Mouse (Mus musculus): ENCODE results near the gene Tdrd7. TPM values are rescaled to one million over a fixed set of nuclear protein-coding genes. Genes with fewer than 3 reads are reported as not detected.

Gene Tdrd7
- polyA plus RNA-seq, 1 experiment from 2014 or later, result 23.2 TPM

DNA sequence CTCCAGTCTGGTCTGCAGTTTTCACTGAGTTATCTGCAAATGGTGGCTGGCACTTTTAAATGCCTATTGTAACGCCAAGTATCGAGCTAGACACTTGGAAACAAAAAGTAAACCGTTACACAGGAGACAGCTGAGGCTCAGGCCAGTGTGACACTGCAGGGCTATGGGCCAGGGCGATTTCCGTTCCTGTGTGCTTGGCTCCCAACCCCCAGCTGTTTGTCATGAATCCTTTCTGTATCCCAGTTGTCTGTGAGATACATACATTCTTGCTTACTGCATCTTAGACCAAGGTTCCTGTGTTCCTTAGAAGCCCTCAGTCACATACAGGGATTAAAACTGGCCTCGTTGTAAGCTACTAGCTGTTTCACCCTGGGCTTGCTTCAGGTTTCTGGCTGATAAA, 63.1 kb downstream of the Tdrd7 start:
- TF ChIP-seq CTCF (IDR thresholded peaks at IDR 0.05), result no peak
- DNase-seq (ENCODE audit: low read depth, low spot score), result no peak
- in situ Hi-C loops (cut with MboI; ENCODE audit: low pct_unique_long_range_greater_than_20kb), result no loop called here
- ChIA-PET CTCF (interaction anchor here (1.3 to 1.4 kb wide), 2 partner anchors 19 to 34 kb away, joined by 3 read pairs; no protein-coding TSS in a partner anchor), POLR2A (no interaction called here)
- H3K27me3 ChIP-seq, result no peaks in the 10 kb centered on the region
- no peak for ATAC-seq

DNA sequence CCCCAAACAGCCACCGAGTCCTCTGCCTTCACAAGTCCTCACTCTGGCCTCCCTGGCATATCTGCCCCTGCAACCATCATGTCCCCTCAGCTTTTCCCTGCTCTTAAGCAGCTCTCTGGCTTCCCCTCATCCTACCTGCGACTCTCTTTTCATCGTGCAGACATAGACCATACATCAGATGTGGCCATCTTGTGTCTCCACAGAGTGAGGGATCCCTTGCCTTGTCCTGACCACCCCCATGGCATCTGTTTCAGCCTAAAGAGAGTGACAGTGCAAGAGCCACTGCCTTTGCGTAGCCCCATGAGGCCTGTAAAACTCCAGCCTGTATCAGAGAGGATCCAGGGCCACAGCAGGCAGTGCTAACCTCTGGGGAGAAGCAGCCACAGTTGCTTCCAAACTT, 63.6 kb downstream of the Tdrd7 start:
- ChIA-PET CTCF (interaction anchor here (1.4 kb wide), 1 partner anchor 34 kb away, joined by 3 read pairs; no protein-coding TSS in a partner anchor), POLR2A (no interaction called here)
- no peak for TF ChIP-seq CTCF (IDR thresholded peaks at IDR 0.05)
- in situ Hi-C loops (cut with MboI; ENCODE audit: low pct_unique_long_range_greater_than_20kb), result no loop called here
- DNase-seq (ENCODE audit: low read depth, low spot score), result no peak
- H3K27me3 ChIP-seq, result no peaks in the 10 kb centered on the region
- ATAC-seq, result no peak

DNA sequence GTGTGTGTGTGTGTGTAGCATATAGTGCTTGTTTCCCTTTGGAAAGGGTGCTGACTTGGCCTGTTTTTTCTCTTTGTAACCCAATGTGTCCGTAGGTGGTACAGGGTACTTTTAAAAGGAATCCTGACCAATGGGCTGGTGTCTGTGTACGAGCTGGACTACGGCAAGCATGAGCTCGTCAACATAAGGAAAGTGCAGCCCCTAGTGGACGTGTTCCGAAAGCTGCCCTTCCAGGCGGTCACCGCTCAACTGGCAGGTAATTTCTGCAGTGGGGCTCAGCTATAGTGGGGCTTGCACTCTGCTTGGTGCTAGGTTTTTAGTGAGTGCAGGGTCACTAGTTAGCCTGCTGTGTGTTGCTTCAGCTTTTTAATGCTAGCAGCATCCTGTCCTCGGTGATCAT, 64.4 kb downstream of the Tdrd7 start:
- in situ Hi-C loops (cut with MboI; ENCODE audit: low pct_unique_long_range_greater_than_20kb), result no loop called here
- ChIA-PET CTCF (interaction anchor here (0.5 kb wide), 1 partner anchor 62 kb away, joined by 3 read pairs; no protein-coding TSS in a partner anchor), POLR2A (no interaction called here)
- no peak for ATAC-seq
- DNase-seq (ENCODE audit: low read depth, low spot score), result no peak
- H3K27me3 ChIP-seq, result no peaks in the 10 kb centered on the region
- TF ChIP-seq CTCF (IDR thresholded peaks at IDR 0.05), result peak; percentile 33

DNA sequence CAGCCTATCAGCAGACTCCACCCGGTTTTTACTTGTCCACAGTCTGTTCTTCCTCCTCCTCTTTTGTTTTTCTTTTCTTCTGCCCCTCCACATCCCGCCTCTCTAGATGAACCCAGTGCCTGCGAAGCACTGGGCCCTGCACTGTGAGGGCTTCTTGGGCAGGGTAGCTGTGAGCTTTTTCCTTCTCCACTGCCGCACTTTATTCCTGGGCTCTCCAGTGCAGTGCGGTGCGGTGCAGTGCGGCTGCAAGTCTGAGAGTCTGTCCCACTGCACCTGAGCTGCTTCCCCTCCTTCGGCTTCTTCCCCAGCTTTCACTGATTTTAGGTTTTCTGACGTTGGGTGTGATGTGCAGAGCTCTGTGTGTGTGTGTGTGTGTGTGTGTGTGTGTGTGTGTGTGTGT, 67.3 kb downstream of the Tdrd7 start:
- TF ChIP-seq CTCF (IDR thresholded peaks at IDR 0.05), result no peak
- H3K27me3 ChIP-seq, result no peaks in the 10 kb centered on the region
- POLR2A ChIA-PET, result no interaction called here
- CTCF ChIA-PET, result interaction anchor here (0.7 to 1.5 kb wide), 2 partner anchors 9 to 10 kb away, joined by 3 read pairs; no protein-coding TSS in a partner anchor
- DNase-seq (ENCODE audit: low read depth, low spot score) (no peak), ATAC-seq (no peak)
- in situ Hi-C loops (cut with MboI; ENCODE audit: low pct_unique_long_range_greater_than_20kb), result no loop called here

DNA sequence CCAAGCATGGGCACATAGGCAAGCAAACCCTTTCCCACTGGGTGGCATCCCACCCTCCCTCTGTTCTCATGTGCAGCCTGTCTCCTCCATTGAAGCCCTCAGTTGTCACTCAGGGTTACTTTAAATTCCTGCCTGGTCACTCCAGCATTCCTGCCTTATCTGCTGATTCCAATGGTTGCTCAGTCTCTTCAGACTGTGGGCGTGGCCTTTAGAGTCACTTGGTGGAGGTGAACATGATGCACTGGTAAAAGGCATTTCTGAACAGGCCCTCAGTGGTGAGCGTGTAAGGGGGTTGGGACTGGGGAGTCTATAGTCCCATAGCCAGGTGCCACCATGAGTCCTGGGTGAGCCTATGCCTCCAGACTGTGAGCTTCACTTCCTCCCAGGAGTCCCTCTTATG, 68.1 kb downstream of the Tdrd7 start:
- H3K27me3 ChIP-seq, result no peaks in the 10 kb centered on the region
- CTCF ChIA-PET, result interaction anchor here (1.5 kb wide), 1 partner anchor 8 kb away, joined by 3 read pairs; no protein-coding TSS in a partner anchor
- TF ChIP-seq CTCF (IDR thresholded peaks at IDR 0.05), result no peak
- ATAC-seq (no peak), DNase-seq (ENCODE audit: low read depth, low spot score) (no peak)
- in situ Hi-C loops (cut with MboI; ENCODE audit: low pct_unique_long_range_greater_than_20kb), result no loop called here
- POLR2A ChIA-PET, result no interaction called here

DNA sequence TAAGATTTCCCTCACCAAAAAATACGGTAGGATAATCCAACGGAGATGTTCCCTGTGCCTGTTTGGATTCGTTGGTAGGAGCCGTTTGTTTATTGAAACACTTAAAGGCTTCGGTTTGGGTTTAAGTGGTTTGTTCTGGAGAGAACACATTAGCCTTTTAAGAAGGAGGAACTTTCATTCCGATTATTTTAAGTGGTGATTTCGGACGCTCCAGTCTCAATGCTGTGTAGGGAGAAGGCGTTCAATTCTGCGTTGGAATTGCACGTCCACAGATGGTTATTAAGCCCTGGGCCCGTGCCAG, 73.4 kb downstream of the Tdrd7 start:
- H3K27me3 ChIP-seq, result peaks cover 7% of the 10 kb centered on the region
- no peak for TF ChIP-seq CTCF (IDR thresholded peaks at IDR 0.05)
- ATAC-seq (no peak), DNase-seq (ENCODE audit: low read depth, low spot score) (no peak)
- ChIA-PET CTCF (no interaction called here), POLR2A (no interaction called here)
- in situ Hi-C loops (cut with MboI; ENCODE audit: low pct_unique_long_range_greater_than_20kb), result no loop called here

DNA sequence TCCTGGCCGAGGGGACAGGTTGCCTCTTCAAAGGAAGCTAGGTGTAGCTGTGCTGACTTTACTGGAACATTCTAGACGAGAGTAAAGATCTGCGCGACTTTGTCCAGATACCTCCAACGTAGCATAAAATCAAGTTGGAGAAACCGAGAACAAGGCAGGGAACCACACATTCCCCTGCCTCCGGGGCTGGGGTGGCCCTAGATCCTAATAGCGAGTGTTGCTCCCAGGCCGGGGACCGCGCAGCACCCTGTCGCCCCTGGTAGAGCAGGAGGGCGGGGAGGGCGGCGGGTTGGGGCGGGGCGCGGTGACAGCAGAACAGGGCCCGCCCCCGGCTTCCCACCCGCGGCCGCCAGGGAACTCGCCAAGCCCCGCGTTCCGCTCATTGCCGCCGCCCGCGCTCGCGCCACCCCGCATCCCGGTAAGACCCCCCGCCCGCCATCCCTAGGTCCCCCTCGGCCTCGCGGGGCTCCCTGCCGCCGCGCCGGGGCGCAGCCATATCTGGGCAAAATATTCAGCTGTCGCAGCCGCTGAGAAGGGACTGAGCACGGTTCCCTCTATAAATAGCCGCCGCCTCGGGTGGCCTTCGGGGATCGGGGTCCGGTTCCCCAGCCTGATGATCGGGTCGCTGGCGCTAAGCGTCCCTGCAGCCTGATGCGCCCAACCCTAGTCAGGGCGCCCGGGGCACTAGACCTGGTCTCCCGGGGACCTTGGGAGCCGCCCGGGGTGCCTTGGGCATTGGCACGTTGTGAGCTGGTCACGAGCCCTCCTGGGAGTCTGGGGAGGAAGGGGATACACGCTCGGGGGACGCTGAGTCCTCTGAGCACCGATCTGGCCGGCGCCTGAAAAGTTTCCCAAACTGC, 74.0 kb downstream of the Tdrd7 start, which contains the start of gene Tmod1:
Tmod1 (plus strand) TSS at position 44 of the 860 bp plus-strand sequence.
- POLR2A ChIA-PET, result no interaction called here
- CTCF ChIA-PET, result no interaction called here
- ATAC-seq (peak; percentile 52), DNase-seq (ENCODE audit: low read depth, low spot score) (no peak)
- peaks cover 7% of the 10 kb centered on the region for H3K27me3 ChIP-seq
- no peak for TF ChIP-seq CTCF (IDR thresholded peaks at IDR 0.05)
- in situ Hi-C loops (cut with MboI; ENCODE audit: low pct_unique_long_range_greater_than_20kb), result no loop called here

DNA sequence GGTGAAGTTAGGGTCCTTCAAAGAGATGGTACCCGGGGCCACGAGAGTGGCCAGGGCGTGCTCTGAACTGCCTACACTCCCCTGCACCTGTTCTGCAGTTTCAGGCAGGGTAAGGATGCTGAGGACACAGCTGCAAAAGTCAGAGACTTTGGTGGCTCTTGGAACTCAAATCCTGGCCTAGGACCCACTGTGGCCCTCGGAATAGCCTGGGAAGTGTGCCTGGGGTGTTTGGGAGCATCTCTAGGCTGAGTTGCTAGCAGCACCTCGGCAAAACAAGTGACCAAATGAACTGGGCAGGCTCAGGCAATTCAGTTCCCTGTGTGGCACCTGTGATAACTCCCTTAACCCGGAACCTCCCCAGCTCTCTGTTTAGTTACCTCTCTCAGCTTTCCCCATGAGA, 74.8 kb downstream of the Tdrd7 start:
- POLR2A ChIA-PET, result no interaction called here
- no peak for TF ChIP-seq CTCF (IDR thresholded peaks at IDR 0.05)
- in situ Hi-C loops (cut with MboI; ENCODE audit: low pct_unique_long_range_greater_than_20kb), result no loop called here
- H3K27me3 ChIP-seq, result peaks cover 7% of the 10 kb centered on the region
- DNase-seq (ENCODE audit: low read depth, low spot score) (no peak), ATAC-seq (no peak)
- CTCF ChIA-PET, result interaction anchor here (1.4 kb wide), 1 partner anchor 9 kb away, joined by 6 read pairs; no protein-coding TSS in a partner anchor

DNA sequence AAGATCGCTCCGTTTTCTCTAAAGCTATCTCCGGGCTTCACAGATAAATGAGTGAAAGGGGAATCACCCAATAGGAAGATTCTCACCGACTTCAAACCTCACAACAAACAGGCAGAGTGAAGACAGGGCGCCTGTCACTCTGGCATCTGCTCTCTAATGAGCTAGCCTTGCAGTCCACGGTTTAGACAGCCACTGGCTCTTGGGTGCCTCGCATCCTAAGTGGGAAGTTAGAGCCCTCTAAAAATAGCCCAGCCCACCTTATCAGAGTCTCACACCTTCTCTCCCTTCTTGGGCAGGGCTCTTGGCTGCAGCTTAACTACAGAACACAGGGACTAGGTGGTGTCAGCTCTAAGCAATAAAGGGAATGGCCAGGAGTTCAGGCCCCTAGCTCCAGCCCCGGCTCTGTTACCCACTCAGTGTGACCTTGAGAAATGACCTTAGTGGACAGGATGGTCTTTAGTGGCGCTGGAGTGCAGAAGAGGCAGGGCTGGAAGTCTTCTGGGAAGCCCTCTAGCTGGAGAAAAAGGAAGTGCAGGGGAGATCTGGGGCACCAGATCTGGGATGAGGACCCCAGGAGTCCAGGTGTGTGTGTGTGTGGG, 75.6 kb downstream of the Tdrd7 start:
- POLR2A ChIA-PET, result no interaction called here
- no peak for ATAC-seq
- CTCF ChIA-PET, result interaction anchor here (1.4 to 1.6 kb wide), 3 partner anchors 8 to 76 kb away, joined by 3 to 6 read pairs (median 4); partner anchors contain the start of gene Tdrd7
- peaks cover 7% of the 10 kb centered on the region for H3K27me3 ChIP-seq
- in situ Hi-C loops (cut with MboI; ENCODE audit: low pct_unique_long_range_greater_than_20kb), result no loop called here
- DNase-seq (ENCODE audit: low read depth, low spot score), result no peak
- no peak for TF ChIP-seq CTCF (IDR thresholded peaks at IDR 0.05)

DNA sequence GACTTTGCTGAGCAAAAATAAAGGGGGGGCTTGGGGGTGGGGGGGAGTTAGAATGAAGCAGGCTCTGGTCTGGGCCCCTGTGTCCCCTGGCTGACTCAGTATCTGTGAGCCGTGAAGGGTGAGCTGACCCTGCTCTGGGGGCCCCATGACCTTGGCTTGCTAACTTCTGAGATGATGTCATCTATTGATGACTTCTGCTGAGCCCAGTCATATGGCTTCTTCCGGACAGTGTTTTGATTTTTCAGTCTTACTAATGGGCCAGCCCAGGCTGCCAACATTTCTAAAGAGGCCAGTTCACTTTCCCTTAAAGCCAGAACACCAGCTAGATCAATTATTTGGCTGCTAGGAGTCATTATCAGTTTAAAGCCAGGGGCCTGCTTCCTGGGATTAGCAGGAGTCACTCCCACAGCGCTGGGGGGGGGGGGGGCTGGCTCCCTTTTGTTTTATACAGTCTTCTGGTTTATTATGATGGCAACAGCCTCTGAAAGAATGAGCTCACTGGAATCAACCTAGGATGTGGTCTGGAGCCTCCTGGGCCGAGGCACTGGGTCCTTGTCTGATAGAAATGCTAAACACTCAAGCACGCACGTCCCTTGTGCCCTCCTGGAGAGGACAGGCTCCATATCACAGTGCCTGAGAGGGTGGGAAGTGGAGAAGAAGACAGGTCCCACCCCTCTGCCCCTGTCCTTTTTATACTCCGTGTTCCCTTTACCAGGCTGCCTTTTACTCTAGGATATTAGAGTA, 76.8 kb downstream of the Tdrd7 start:
- POLR2A ChIA-PET, result no interaction called here
- in situ Hi-C loops (cut with MboI; ENCODE audit: low pct_unique_long_range_greater_than_20kb), result no loop called here

More for the DNA sequence above, 76.8 kb downstream of the Tdrd7 start:
- TF ChIP-seq CTCF (IDR thresholded peaks at IDR 0.05), result no peak
- peaks cover 7% of the 10 kb centered on the region for H3K27me3 ChIP-seq
- DNase-seq (ENCODE audit: low read depth, low spot score) (no peak), ATAC-seq (peak; percentile 66)
- CTCF ChIA-PET, result interaction anchor here (0.8 to 1.6 kb wide), 4 partner anchors 9 to 85 kb away, joined by 3 to 4 read pairs (median 3); partner anchors contain the start of gene Tdrd7

All from Patski (cell line).